Mouse (Mus musculus): ENCODE results near the gene Msx1.

Gene Msx1

DNA sequence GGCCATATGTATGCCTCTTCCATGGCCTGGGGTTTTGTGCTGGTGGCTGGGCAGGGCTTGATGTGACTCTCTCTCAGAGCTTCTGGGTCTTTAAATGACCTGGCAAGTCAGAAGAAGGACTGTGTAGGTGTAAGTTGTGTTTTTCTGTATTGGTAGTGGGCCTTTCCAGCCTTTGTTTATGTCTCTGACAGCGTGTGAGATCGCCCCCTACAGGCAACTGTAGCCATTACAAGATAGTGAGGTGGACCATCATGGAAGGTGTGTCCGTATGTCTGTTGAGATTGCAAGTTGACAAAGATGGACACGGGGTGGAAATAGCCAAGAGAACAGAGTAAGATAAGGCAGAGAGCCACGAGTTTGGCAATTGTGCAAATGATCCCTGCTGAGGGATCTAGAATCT, 32.2 kb downstream of the Msx1 start:
- DNase-seq: no peak

DNA sequence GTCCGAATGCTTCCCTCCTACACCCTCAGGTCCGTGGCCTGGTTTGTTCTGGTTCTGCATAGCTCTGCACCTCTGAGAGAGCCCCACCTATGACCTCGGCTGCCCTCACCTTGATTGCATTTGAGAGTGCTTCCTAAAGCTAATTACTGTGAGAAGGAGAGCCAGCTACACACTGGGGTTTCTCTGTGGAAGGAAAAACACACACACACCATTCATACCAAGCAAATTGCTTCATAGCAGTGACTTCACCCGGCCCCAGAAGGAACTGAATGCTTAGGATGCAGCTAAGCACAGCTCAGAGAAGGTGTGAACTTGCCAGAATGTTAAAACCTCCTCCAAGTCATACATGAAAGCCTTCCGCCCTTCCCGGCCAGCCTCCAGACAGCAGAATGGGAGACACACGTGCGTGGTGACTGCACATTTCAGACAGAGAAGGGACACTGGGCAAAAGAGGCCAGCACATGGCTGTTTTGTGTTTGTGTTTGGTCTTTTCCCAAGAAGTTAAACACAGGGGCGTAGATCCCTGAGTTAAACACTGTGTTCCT, 39.5 kb downstream of the Msx1 start:
- DNase-seq: no peak

DNA sequence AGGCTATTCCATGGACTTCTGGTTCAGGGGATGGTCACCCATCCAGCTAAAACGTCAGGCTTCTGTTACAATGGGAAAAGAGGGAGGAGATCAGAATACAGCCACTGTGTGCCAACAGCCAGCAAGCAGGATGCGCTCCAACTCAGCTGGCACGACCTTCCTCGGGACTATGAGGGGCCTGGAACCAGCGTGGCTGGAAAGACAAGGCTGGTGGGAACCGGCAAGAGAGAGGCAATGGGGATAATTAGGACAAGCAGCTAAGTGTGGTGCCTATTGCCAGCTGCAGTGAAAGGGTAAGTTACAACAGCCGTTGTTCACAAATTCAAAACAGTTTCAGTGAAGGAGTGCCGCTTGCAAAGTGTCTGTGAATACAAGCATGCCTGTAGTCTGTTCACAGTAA, 41.1 kb downstream of the Msx1 start:
- DNase-seq: no peak

DNA sequence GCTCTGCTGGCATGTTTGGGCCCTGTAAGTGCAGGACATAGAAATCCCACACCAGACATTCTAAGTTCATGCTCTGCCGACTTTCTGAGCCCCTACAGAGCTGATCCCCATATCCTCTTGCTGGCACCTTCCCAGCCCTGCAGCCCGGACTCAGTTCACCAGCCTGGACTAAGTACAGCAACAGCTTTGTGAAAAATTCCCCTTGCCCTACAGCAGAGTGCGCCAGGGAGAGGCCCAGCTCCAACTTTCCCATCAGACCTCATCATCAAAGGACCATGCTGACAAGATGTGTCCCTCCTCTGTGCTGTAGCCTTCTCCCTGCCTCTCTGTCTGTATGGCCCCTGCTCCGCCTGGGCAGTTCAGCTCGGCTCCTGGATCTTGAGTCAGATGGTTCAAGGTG, 48.7 kb downstream of the Msx1 start:
- DNase-seq: no peak

DNA sequence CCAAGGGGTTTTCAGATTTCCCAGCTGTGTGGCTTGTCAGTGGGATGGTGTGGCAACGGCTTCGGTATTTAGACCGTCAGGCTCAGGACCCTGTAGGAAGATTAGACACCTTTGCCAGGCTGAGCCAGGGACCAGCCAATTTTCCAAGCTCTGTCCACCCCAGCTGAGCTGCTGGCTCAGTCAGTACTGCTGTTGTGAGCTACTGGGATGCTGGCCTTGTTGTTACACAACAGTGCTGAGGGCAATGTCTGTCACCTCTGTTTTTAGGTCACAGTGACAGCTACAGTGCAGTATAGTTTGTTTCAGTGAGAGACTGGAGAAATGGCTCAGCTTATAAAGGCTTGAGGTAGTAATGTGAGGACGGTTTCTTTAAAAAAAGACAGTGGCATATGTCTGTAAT, 50.4 kb downstream of the Msx1 start:
- DNase-seq: no peak

DNA sequence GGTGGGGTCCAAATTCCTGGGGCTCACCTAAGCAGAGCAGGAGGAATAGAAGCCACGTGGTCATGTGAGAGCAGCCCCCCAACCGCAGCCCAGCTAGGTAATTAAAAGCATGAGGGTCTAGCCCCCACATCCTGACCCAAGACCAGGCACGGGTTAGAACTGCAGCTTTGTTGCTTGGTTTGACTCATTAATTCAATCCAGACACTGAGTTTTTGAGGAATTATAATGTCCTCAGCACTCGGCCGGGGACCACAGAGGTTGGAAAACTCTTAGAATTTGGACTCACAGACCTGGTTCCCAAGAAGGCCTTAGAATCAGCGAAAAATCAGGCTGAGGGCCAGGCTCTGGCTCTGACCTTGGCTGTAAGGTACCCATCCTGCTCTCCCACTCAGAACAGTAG, 53.5 kb downstream of the Msx1 start:
- DNase-seq: no peak
